Mouse (Mus musculus): ENCODE measurements at regions not wholly inside any gene's neighbourhood (a gene's known extent, or its start where the extent isn't known, plus 50 kb on each side); places are given as distances from the start of the nearest gene placed in this dataset.

DNA sequence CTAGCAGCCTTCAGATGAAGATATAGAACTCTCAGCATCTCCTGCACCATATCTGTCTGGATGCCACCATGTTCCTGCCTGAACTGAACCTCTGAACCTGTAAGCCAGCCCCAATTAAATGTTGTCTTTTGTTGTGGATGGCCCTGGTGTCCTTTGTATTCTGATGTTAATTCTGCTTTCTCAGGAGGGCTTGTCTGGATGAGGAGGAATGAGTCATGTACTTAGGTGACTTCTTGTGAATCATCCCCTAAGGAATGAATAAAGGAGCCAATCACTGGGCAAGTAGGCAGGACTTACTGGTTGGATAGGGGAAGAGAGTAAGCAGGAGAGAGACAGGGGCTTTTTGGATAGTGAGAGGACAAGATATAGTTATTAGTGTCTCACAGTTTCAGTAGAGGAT, 70.0 kb downstream of the Tmem270 start:
- TF ChIP-seq CTCF (IDR thresholded peaks at IDR 0.05; ENCODE audit: low read depth) (no peak), EP300 (IDR thresholded peaks at IDR 0.05; ENCODE audit: low read depth) (no peak)
